Mouse (Mus musculus) heart, embryonic 11.5 days (tissue): ENCODE results near the gene 4931406P16Rik. TPM values are rescaled to one million over a fixed set of nuclear protein-coding genes. Genes with fewer than 3 reads are reported as not detected.

Source experiments
- ATAC-seq: fragments of 200-750 bp; cut with Nextera tagmentation; replicated peaks from 2 replicates; pipeline ENCODE4 v1.8.0; 2017; ENCODE audit warnings: moderate library complexity; ENCODE audit not compliant: insufficient number of reproducible peaks, low FRiP score, low TSS enrichment
- H3K27ac ChIP-seq: fragments of 300-500 bp; sonication (generic); 2 replicates; pipeline ENCODE4 v1.5.1; 2014; ENCODE audit warnings: mild to moderate bottlenecking, low read depth, low read length
- H3K27me3 ChIP-seq: fragments of 300-500 bp; sonication (generic); 2 replicates; pipeline ENCODE4 v1.6.1; 2014; ENCODE audit warnings: mild to moderate bottlenecking, low read length, mixed read lengths; ENCODE audit not compliant: control insufficient read depth, insufficient read depth
- H3K36me3 ChIP-seq: fragments of 300-500 bp; sonication (generic); 2 replicates; pipeline ENCODE4 v1.6.1; 2014; ENCODE audit warnings: mild to moderate bottlenecking, low read length, moderate library complexity, mixed read lengths; ENCODE audit not compliant: control insufficient read depth, insufficient read depth
- H3K4me1 ChIP-seq: fragments of 300-500 bp; sonication (generic); 2 replicates; pipeline ENCODE4 v1.6.1; 2014; ENCODE audit warnings: low read length; ENCODE audit not compliant: control insufficient read depth, insufficient read depth
- H3K4me2 ChIP-seq: fragments of 300-500 bp; sonication (generic); 2 replicates; pipeline ENCODE4 v1.6.1; 2014; ENCODE audit warnings: mild to moderate bottlenecking, moderate library complexity
- H3K4me3 ChIP-seq: fragments of 300-500 bp; sonication (generic); 2 replicates; pipeline ENCODE4 v1.5.1; 2014; ENCODE audit warnings: low read depth, low read length
- H3K9ac ChIP-seq: fragments of 300-500 bp; sonication (generic); 2 replicates; pipeline ENCODE4 v1.6.1; 2014; ENCODE audit warnings: mild to moderate bottlenecking, low read depth, low read length, moderate library complexity
- H3K9me3 ChIP-seq: fragments of 300-500 bp; sonication (generic); replicated peaks from 2 replicates; pipeline ENCODE4 v1.6.1; 2016; ENCODE audit warnings: low read length; ENCODE audit not compliant: control insufficient read depth
- WGBS: fragments of 180-500 bp; shearing (Covaris S2); extraction: QIAGEN DNeasy Blood & Tissue Kit; methylation state at CpG from one replicate; pipeline ENCODE4 v1.1.7; 2014; ENCODE audit not compliant: insufficient replicate concordance; 5-methylcytosine and 5-hydroxymethylcytosine counted together
- polyA plus RNA-seq: library from polyadenylated mRNA; unstranded; fragments of >200 nt; fragmentation: Nextera tagmentation; extraction: Ambion mirVana; gene quantifications from 2 replicates; pipeline ENCODE4 v1.2.1, GENCODE M21; 2014

Gene 4931406P16Rik
- polyA plus RNA-seq, 1 experiment from 2014 or later: 56.2 TPM

DNA sequence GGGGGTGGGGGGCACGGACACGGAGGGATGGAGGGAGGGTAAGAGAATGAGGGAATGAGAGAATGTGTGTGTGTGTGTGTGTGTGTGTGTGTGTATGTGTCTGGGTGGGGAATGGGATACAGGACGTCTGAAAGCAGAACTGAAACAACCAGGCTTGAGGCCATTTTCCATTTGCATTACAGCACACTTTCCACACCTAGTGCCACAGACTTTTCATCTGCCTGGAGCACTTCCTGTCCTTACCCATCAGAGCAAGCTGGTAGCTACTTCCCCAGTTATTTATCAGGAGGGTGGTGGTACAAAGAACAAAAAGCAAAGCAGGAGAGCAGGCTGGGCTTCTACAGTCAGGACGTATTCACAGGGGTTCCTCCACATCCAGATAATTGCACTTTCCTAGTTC is 40.9 kb downstream of the 4931406P16Rik start:
- peaks cover 3% of the 10 kb centered on the region; the same call in 1 of the 2 replicates for H3K36me3 ChIP-seq
- H3K27me3 ChIP-seq: no peaks in the 10 kb centered on the region
- ATAC-seq: no peak
- no peak overlapping the region for H3K9ac ChIP-seq
- H3K9me3 ChIP-seq: no peaks in the 10 kb centered on the region
- H3K4me2 ChIP-seq: no peak overlapping the region
- 61% methylated on average over 4 of the region's 4 CpGs for WGBS
- H3K4me3 ChIP-seq: no peak overlapping the region
- no peak overlapping the region for H3K27ac ChIP-seq
- peaks cover 27% of the 10 kb centered on the region for H3K4me1 ChIP-seq

DNA sequence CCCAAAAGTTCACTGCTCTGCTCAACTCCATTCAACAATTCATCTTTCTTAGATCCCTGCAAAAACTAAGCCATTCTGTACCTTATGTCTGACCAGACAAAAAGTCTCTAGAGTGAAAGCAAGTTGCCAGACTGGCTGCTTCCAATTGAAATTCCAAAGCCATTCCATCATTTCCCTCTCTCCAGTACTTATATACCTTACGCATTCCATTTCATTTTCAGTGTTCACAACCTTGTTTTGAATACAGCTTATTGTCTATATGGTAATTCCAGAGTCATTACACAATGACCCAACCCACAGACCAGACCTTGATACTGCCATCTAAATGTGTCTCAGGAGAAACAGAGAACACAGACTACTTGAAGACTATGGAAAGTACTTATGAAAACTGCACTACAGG is 44.9 kb downstream of the 4931406P16Rik start:
- H3K27ac ChIP-seq: peak overlapping the region; percentile 73
- H3K36me3 ChIP-seq: no peaks in the 10 kb centered on the region
- no peak overlapping the region for H3K4me2 ChIP-seq
- no peaks in the 10 kb centered on the region for H3K27me3 ChIP-seq
- no peak overlapping the region for H3K4me3 ChIP-seq
- peaks cover 42% of the 10 kb centered on the region for H3K4me1 ChIP-seq
- ATAC-seq: no peak
- no peaks in the 10 kb centered on the region for H3K9me3 ChIP-seq
- H3K9ac ChIP-seq: no peak overlapping the region
- 47% methylated on average over 1 of the region's 1 CpGs for WGBS

DNA sequence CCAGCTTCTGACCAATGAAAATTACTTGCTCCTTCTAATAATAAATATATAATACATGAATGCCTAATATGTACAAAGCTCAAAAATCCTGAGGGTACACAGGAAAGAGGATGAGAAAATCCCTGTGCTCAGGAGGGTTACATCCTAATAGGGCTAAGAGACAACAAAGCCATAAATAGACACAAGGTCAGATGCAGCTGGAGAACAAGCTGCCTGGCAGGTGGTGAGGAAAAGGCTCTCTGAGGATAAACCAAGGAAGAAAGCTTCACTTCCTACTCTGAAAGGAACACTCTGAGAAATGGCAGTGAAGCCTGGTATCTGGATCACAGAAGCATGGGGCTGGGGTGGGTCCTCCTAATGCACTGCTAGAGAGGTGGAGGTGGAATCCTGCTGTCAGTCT is 46.9 kb downstream of the 4931406P16Rik start:
- no peak overlapping the region for H3K4me2 ChIP-seq
- 0 out of 2 replicates have a peak overlapping the region, but pooled peaks have one; percentile 17 for H3K9ac ChIP-seq
- H3K27ac ChIP-seq: peak overlapping the region; percentile 73
- no peak overlapping the region for H3K4me3 ChIP-seq
- ATAC-seq: no peak
- peaks cover 5% of the 10 kb centered on the region; the same call in 1 of the 2 replicates for H3K36me3 ChIP-seq
- no peaks in the 10 kb centered on the region for H3K9me3 ChIP-seq
- no peaks in the 10 kb centered on the region for H3K27me3 ChIP-seq
- H3K4me1 ChIP-seq: peaks cover 38% of the 10 kb centered on the region

DNA sequence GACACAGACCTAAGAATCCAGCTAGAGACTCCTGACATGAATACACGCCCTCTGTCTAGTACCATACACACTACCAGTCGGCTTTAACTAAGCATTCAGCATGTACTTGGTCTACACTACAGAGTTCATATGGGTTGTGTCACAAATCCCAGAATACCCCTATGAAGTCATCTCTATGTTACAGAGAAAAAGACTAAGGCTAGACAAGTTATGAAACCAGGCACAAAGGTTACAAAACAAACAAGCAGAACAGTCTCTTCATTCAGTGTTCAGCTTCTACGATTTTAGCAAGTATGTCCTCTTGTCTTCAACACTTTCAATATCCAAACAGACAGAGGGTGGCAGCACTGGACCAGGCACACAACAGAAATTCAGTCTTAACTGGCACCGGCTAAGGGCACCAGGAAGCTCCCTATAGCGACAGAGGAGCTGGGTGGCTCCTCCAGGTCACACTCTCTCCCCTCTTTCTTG is 47.4 kb downstream of the 4931406P16Rik start:
- H3K27ac ChIP-seq: 0 out of 2 replicates have a peak overlapping the region, but pooled peaks have one; percentile 4
- no peak overlapping the region for H3K4me2 ChIP-seq

DNA sequence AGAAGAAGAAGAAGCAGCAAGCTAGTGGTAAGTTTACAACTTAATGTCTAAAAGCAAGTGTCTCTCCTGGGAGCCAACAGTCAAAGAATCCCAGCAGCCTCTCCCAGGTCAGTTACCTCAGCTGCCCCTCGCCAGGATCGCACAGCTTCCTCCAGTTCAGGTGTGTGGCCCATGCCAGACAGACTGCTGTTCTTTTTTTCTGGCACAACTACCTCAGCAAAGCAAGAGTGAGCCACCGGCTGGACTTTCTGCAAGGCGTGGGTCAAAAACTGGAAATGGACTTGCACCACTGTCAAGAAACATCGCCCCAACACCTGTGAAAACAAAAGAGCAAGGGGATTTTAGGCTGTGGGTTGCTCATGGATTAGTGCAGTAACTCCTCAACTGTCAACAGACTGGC is 49.9 kb downstream of the 4931406P16Rik start:
- Histone ChIP-seq H3K27me3 (no peaks in the 10 kb centered on the region), H3K4me2 (no peak overlapping the region), H3K4me3 (no peak overlapping the region), H3K4me1 (peaks cover 24% of the 10 kb centered on the region), H3K27ac (no peak overlapping the region), H3K9me3 (no peaks in the 10 kb centered on the region), H3K9ac (no peak overlapping the region), H3K36me3 (peaks cover 7% of the 10 kb centered on the region; the same call in 1 of the 2 replicates)
- ATAC-seq: no peak
- 93% methylated on average over 5 of the region's 5 CpGs for WGBS

More for the DNA sequence above, 47.4 kb downstream of the 4931406P16Rik start:
- Histone ChIP-seq H3K4me3 (no peak overlapping the region), H3K27me3 (no peaks in the 10 kb centered on the region), H3K9ac (no peak overlapping the region), H3K4me1 (peaks cover 38% of the 10 kb centered on the region), H3K36me3 (peaks cover 7% of the 10 kb centered on the region; the same call in 1 of the 2 replicates), H3K9me3 (no peaks in the 10 kb centered on the region)
- ATAC-seq: no peak; the same call in 1 of the 2 replicates
- 42% methylated on average over 5 of the region's 5 CpGs for WGBS

DNA sequence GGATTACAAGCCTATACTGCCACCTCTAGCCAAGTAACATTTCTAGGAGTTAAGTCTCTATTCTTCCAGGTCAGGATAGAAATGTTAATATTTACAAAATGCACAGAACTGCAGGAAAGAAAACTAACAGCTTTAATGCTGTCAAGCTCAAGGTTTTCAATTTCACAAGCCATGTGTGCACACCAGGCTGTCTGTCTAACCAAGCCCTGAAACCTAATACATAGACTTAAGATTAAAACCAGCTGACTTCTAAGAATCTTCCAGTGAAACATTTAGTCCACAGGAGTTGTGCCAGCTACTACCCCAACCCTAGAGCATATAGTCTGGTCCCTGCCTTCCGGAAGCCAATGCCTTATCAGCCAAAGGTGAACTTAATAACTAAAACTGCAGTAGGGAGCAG is 54.9 kb downstream of the 4931406P16Rik start:
- ATAC-seq: no peak
- Histone ChIP-seq H3K36me3 (peaks cover 29% of the 10 kb centered on the region), H3K9me3 (no peaks in the 10 kb centered on the region), H3K27me3 (no peaks in the 10 kb centered on the region), H3K27ac (no peak overlapping the region), H3K4me3 (no peak overlapping the region), H3K9ac (no peak overlapping the region), H3K4me1 (no peaks in the 10 kb centered on the region), H3K4me2 (no peak overlapping the region)
- 83% methylated on average over 1 of the region's 1 CpGs for WGBS

DNA sequence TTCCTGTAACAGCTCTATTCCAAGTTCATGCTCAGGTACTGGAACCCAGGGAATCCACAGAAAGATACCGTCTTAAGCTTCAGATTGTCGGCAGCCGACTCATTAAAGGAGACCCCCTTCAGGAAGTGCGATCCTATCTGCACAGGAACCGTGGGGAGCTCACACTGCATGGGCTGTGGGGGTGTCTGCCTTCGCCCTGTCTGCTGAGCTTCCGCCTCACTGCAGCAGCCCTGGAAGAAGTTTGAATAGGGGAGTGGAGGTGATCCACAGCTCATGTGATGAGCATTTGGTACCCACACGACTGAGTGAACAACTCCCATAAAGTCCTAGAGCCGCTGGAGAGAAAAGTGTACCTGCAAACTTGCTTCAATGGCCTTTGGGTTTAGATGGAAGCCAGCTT is 56.1 kb downstream of the 4931406P16Rik start:
- Histone ChIP-seq H3K4me1 (no peaks in the 10 kb centered on the region), H3K9me3 (no peaks in the 10 kb centered on the region), H3K4me3 (no peak overlapping the region), H3K4me2 (no peak overlapping the region), H3K9ac (no peak overlapping the region), H3K27ac (no peak overlapping the region), H3K36me3 (peaks cover 29% of the 10 kb centered on the region), H3K27me3 (no peaks in the 10 kb centered on the region)
- WGBS: 77% methylated on average over 9 of the region's 9 CpGs
- ATAC-seq: no peak

DNA sequence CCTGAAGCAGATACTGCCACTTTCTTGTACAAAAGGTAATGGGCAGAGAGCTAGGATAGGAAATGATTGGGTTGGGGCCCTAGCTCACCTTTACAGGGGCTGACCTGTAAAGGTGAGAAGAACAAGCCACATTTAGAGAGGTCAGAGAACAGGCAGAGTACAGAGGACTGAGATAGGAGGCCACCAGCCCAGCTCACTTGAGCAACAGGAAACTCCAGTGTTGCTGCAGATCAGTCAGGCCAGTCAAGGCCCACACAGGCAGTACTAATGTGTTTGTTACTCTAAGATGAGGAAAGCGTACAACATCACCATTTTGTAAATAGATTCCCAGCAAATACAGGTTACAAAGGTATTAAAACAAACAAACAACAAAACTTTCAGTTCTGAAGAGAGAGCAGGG is 57.4 kb downstream of the 4931406P16Rik start:
- 86% methylated on average over 1 of the region's 1 CpGs for whole genome bisulfite sequencing
- peaks cover 22% of the 10 kb centered on the region for H3K36me3 ChIP-seq
- no peaks in the 10 kb centered on the region for H3K9me3 ChIP-seq
- H3K27me3 ChIP-seq: no peaks in the 10 kb centered on the region
- H3K4me2 ChIP-seq: no peak overlapping the region
- H3K9ac ChIP-seq: no peak overlapping the region
- no peaks in the 10 kb centered on the region for H3K4me1 ChIP-seq
- no peak overlapping the region for H3K27ac ChIP-seq
- no peak for ATAC-seq
- H3K4me3 ChIP-seq: no peak overlapping the region

DNA sequence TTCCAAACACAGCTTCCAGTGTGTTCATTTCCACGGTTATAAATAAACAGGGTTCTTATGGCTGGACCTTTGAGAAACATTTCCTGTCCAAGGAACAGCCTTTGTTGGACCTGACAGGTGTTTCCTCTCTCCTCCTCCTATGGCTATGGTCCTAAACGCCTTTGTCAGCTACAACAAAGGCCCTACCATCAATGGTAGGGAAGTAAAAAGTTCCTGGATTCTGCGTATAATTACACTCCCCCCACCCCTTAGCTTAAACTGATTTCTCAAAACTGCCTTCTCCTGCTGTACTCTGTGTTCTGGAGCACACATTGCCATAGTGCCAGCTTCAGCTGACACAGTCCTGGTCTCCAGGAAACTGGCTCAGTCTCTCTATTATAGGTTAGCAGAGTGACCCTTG is 58.2 kb downstream of the 4931406P16Rik start:
- H3K27me3 ChIP-seq: no peaks in the 10 kb centered on the region
- ATAC-seq: no peak
- H3K36me3 ChIP-seq: peaks cover 28% of the 10 kb centered on the region
- H3K27ac ChIP-seq: 0 out of 2 replicates have a peak overlapping the region, but pooled peaks have one; percentile 6
- H3K9ac ChIP-seq: no peak overlapping the region
- H3K4me1 ChIP-seq: no peaks in the 10 kb centered on the region
- WGBS: 73% methylated on average over 3 of the region's 3 CpGs
- H3K9me3 ChIP-seq: no peaks in the 10 kb centered on the region
- no peak overlapping the region for H3K4me2 ChIP-seq
- no peak overlapping the region for H3K4me3 ChIP-seq
